Mouse (Mus musculus) embryonic facial prominence, embryonic 10.5 days (tissue): Measurements from ENCODE around the gene Gigyf2. TPM values are rescaled to one million over a fixed set of nuclear protein-coding genes. Genes with fewer than 3 reads are reported as not detected.

ENCODE experiments used
- DNase-seq: peaks from one replicate; pipeline ENCODE4 v3.0.0-alpha.2; 2017; ENCODE audit warnings: low spot score
- H3K27ac ChIP-seq: fragments of 300-500 bp; sonication (generic); replicated peaks from 2 replicates; pipeline ENCODE4 v1.5.1; 2016; ENCODE audit warnings: mild to moderate bottlenecking
- H3K27me3 ChIP-seq: fragments of 300-500 bp; sonication (generic); replicated peaks from 2 replicates; pipeline ENCODE4 v1.6.1; 2016; ENCODE audit warnings: low read depth, mild to moderate bottlenecking; ENCODE audit not compliant: poor library complexity, severe bottlenecking
- H3K36me3 ChIP-seq: fragments of 300-500 bp; sonication (generic); replicated peaks from 2 replicates; pipeline ENCODE4 v1.6.1; 2016; ENCODE audit warnings: mild to moderate bottlenecking, moderate library complexity
- H3K4me1 ChIP-seq: fragments of 300-500 bp; sonication (generic); 2 replicates; pipeline ENCODE4 v1.6.1; 2016
- H3K4me3 ChIP-seq: fragments of 300-500 bp; sonication (generic); 2 replicates; pipeline ENCODE4 v1.5.1; 2016; ENCODE audit warnings: mild to moderate bottlenecking, moderate library complexity
- H3K9me3 ChIP-seq: fragments of 300-500 bp; sonication (generic); 2 replicates; pipeline ENCODE4 v1.6.1; 2016; ENCODE audit warnings: mild to moderate bottlenecking
- WGBS: fragments of 180-500 bp; shearing (Covaris S2); methylation state at CpG from one replicate; pipeline ENCODE4 v1.1.7; 2016; 5-methylcytosine and 5-hydroxymethylcytosine counted together
- polyA plus RNA-seq: library from polyadenylated mRNA; unstranded; fragments of >200 nt; fragmentation: Nextera tagmentation; extraction: Ambion mirVana; gene quantifications from 2 replicates; pipeline ENCODE4 v1.2.1, GENCODE M21; 2016

Gigyf2 gene
- polyA plus RNA-seq, 1 experiment from 2014 or later = 55.2 TPM

DNA sequence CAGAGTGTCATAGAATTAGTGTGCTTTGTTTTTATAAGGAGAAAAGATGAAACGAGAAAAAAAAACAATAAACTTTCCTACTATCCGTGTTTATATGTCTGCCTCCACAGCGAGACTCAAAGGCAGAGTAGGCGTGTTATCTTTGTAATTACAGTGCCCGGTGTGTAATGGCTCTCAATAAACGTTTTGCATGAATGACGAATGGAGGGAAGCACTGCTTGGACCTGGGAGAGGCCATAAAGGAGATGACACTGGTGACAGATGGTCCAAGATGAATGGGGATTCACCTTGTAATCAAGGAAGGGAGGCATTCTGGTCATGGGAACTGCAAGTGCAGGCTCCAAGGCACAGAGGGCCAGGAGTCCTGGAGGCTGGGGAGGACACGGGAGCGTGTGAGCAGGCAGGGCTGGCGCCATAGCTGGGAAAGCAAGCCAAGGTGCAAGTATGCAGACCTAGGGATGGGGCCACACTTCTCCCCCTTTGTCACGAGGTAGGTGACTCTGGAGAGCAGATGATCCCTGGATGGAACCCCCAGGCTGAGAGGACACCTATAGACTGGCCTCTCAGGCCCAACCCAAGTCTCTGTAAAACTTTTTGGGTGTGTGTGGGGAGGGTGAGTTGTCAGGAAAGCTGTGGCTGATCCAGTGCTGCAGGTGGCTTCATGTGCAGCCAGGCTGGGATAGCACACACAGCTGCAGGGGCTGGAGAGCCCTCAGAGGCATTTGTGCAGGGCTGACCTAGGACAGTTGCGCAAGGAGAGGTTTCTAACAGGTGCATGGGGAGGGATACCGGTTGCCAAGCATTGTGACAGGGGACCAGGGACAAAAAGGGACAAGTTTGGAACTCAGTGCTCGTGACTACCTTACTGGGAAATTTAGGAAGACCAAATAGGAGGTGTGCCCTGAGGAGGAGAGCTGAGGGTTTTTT is 26.2 kb upstream of the Gigyf2 start:
- Histone ChIP-seq H3K27me3 (no peaks in the 10 kb centered on the region), H3K27ac (no peak overlapping the region), H3K4me3 (no peak overlapping the region), H3K9me3 (no peaks in the 10 kb centered on the region), H3K4me1 (no peaks in the 10 kb centered on the region), H3K36me3 (no peaks in the 10 kb centered on the region)
- 79% methylated on average over 14 of the region's 14 CpGs for WGBS
- no peak for DNase-seq

DNA sequence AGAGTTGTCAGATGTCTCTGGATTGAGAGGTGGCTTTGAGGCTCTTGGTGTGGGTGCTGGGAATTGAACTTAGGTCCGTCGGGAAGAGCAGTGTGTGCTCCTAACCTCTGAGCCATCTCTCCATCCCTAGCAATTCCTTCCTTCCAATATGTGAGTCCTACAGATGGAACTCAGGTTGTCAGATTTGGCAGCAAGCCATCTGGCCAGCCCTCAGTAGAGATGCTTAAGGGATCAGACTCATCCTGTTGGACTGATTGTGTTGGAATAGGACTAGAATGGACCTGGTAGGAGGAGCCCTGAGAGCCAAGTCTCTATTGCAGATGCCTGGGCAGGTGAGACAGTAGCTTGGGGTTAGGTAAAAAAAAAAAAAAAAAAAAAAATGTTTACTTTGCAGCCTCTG is 24.8 kb upstream of the Gigyf2 start:
- Histone ChIP-seq H3K27me3 (no peaks in the 10 kb centered on the region), H3K9me3 (no peaks in the 10 kb centered on the region), H3K4me3 (no peak overlapping the region), H3K4me1 (no peaks in the 10 kb centered on the region), H3K36me3 (no peaks in the 10 kb centered on the region), H3K27ac (no peak overlapping the region)
- no peak for DNase-seq
- WGBS = 81% methylated on average over 2 of the region's 2 CpGs

DNA sequence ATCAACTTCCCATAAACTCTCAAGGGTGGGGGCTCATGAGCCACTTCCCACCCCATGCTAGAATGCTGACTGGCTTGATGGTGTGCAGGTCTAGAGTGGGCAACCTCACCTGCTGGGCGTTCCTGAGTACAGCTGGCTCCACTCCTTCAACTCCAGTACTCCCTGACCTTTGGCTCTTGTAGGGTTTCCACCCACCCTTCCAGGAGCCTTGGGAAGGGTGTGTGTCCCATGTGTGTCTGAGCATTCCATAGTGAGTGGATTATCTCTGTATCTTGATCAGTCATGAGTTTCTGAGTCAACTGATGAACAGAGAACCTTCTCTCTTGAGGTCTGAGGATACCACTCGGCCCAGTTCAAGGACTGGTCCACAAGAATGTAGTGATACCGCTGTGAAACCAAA is 17.8 kb upstream of the Gigyf2 start:
- peaks cover 6% of the 10 kb centered on the region for H3K4me1 ChIP-seq
- WGBS = 86% methylated on average over 3 of the region's 3 CpGs
- H3K36me3 ChIP-seq = no peaks in the 10 kb centered on the region
- no peak overlapping the region for H3K4me3 ChIP-seq
- H3K27ac ChIP-seq = no peak overlapping the region
- no peak for DNase-seq
- H3K27me3 ChIP-seq = no peaks in the 10 kb centered on the region
- no peaks in the 10 kb centered on the region for H3K9me3 ChIP-seq

DNA sequence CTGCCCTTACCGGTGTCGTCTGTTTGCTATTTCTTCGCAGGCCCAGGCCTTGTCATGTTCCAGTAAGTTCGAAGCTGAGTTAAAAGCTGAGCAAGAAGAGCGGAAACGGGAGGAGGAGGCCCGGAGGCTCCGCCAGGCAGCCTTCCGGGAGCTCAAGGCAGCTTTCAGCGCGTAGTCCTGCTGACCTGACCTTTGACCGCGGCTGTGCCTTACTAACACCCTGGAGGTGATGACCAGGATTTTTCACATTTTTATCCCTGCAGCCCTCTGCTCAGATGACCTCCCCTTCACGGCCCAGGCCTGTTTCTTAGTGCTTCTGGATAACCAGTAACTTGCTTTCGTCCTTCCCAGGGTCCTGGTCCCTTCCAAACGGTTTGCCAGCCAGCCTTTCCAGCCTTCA is 17.2 kb upstream of the Gigyf2 start:
- Histone ChIP-seq H3K27me3 (no peaks in the 10 kb centered on the region), H3K27ac (no peak overlapping the region), H3K36me3 (no peaks in the 10 kb centered on the region), H3K9me3 (no peaks in the 10 kb centered on the region), H3K4me1 (peaks cover 6% of the 10 kb centered on the region), H3K4me3 (no peak overlapping the region)
- peak; percentile 14 for DNase-seq
- WGBS = 62% methylated on average over 16 of the region's 16 CpGs

DNA sequence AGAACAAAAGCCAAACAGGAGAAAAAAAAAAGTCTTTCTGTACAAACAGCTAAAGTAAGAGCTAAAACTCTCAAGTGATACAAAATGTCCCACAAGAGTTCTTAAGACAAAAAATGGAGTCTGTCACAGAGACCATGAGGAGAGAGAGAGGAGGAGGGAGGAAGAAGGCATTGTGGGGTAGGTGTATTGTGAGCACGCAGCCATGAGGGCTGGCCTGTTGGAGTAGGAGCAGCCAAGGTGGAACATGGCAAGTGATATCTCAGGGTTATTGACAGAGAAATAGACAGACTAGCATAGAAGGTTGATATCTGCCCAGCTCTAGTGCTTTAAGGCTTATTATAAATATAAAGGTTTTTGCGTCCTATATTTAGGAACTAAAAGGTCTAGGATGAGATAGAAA is 14.1 kb upstream of the Gigyf2 start:
- Histone ChIP-seq H3K4me3 (no peak overlapping the region), H3K36me3 (no peaks in the 10 kb centered on the region), H3K27ac (no peak overlapping the region), H3K27me3 (no peaks in the 10 kb centered on the region), H3K9me3 (0 out of 2 replicates have a peak, but pooled peaks cover 2% of the 10 kb centered on the region), H3K4me1 (peaks cover 6% of the 10 kb centered on the region)
- WGBS = 89% methylated on average over 2 of the region's 2 CpGs
- DNase-seq = no peak

DNA sequence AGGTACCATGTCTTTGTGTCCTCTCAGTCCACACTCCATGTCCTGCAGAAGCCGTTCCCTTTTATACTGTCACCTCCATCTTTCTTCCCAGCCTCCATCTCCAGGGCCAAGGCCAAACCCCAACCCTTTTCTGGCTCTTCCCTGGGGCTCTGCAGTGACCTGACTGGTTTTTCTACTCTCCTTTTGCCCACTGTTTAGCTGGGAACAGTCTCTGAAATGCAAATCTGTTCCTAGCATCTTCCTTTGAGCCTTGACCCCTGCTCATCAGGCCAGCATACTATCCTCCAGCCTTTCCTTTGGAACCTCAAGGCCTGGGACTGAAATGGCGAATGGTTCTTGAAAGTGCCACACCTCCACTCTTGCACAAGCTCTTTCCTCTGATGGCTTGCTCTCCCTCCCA is 13.7 kb upstream of the Gigyf2 start:
- Histone ChIP-seq H3K27ac (no peak overlapping the region), H3K4me1 (peaks cover 6% of the 10 kb centered on the region), H3K27me3 (no peaks in the 10 kb centered on the region), H3K9me3 (0 out of 2 replicates have a peak, but pooled peaks cover 2% of the 10 kb centered on the region), H3K4me3 (no peak overlapping the region), H3K36me3 (no peaks in the 10 kb centered on the region)
- 92% methylated on average over 2 of the region's 2 CpGs for WGBS
- no peak for DNase-seq

DNA sequence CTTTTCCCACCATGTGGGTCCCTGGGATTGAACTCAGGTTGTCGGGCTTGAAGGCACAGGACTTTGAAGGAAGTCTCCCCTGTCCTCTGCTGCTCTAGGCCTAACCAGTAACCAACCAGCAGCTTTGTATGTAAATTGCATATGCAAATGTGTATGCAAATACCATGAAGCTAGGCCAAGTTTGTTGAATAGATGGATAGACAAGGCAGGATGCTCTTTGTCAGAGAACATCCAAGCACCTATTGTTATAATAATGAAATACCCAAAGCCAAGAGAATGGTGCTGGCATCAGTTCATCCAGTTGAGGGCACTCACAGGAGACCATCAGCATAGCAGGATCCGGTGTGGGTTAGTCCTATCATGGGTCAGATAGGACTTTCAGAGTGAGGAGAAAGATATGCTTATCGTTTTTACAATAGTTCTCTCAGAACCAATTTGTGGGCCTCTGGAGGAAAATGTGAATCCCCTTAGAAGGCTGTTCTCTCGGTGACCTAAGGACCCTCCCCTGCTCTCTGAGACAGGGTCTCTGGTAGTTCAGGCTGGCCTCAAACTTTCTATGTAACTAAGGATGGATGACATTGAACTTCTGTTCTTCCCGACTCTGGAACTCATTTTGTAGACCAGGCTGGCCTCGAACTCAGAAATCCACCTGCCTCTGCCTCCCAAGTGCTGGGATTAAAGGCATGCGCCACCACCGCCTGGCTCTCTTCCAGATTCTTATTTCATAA is 12.8 kb upstream of the Gigyf2 start:
- Histone ChIP-seq H3K4me1 (peaks cover 6% of the 10 kb centered on the region), H3K4me3 (no peak overlapping the region), H3K27ac (no peak overlapping the region), H3K36me3 (no peaks in the 10 kb centered on the region), H3K27me3 (no peaks in the 10 kb centered on the region), H3K9me3 (peaks cover 2% of the 10 kb centered on the region; the same call in 1 of the 2 replicates)
- DNase-seq = no peak
- 89% methylated on average over 8 of the region's 8 CpGs for WGBS

DNA sequence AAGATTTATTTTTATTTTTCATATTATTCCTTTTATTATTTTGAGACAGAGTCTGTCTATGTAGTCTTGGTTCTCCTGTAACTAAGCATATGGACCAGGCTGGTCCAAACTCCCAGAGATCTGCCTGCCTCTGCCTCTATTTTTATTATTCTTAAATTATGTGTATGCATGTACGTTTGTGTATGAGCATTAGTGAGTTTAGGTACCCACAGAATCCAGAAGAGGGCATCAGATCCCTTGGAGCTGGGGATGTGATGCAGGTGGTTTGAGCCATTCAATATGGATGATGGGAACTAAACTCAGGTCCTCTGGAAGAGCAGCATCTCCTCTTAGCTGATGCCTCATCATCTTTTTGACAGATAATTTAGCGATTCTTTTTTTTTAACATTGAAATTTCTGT is 11.4 kb upstream of the Gigyf2 start:
- no peaks in the 10 kb centered on the region for H3K4me1 ChIP-seq
- no peak overlapping the region for H3K4me3 ChIP-seq
- H3K27ac ChIP-seq = no peak overlapping the region
- no peaks in the 10 kb centered on the region for H3K36me3 ChIP-seq
- 85% methylated on average over 2 of the region's 2 CpGs for WGBS
- DNase-seq = no peak
- H3K9me3 ChIP-seq = peaks cover 16% of the 10 kb centered on the region
- no peaks in the 10 kb centered on the region for H3K27me3 ChIP-seq

DNA sequence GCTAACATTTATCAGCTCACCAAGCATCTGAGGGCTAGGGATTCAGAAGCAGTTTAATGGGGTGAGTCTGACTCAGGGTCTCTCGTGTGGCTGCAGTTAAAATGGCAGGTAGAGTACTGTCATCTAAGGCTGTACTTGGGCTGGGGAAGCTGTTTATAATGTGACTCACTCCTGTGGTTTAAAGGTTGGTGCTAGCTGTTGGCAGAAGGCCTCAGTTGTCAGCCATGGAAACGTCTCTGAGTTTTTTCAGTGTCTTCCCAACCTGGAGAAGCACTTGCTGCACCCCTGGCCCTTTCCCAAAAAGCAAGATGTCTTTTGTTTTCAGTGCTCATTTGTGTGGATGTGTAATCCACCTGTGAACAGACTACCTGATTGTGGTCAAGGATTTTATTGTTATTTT is 10.9 kb upstream of the Gigyf2 start:
- Histone ChIP-seq H3K9me3 (peaks cover 20% of the 10 kb centered on the region), H3K4me1 (no peaks in the 10 kb centered on the region), H3K36me3 (no peaks in the 10 kb centered on the region), H3K4me3 (no peak overlapping the region), H3K27me3 (no peaks in the 10 kb centered on the region), H3K27ac (no peak overlapping the region)
- no peak for DNase-seq
- WGBS = 75% methylated on average over 2 of the region's 2 CpGs

DNA sequence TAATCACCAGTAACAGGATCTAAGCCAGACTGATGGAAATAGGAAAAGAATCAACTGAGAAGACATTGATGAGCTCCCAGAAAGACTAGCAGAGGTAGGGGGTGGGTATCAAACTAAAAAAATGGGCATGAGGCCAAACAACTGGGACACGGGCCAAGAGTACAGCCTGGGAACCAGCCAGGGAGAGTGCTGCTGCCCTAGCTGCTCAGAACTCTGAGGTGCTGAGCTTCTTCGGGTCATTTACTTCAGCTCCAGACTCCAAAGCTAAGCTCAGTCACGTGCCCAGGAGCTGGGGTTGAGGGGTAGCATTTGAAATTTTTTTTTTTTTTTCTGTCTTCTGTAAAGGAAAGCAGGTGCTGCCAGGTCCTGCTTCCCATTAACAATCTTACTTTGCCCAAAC is 10.1 kb upstream of the Gigyf2 start:
- Histone ChIP-seq H3K27me3 (no peaks in the 10 kb centered on the region), H3K36me3 (no peaks in the 10 kb centered on the region), H3K4me1 (no peaks in the 10 kb centered on the region), H3K4me3 (no peak overlapping the region), H3K27ac (no peak overlapping the region), H3K9me3 (peaks cover 27% of the 10 kb centered on the region)
- DNase-seq = no peak
- WGBS = 72% methylated on average over 3 of the region's 3 CpGs

DNA sequence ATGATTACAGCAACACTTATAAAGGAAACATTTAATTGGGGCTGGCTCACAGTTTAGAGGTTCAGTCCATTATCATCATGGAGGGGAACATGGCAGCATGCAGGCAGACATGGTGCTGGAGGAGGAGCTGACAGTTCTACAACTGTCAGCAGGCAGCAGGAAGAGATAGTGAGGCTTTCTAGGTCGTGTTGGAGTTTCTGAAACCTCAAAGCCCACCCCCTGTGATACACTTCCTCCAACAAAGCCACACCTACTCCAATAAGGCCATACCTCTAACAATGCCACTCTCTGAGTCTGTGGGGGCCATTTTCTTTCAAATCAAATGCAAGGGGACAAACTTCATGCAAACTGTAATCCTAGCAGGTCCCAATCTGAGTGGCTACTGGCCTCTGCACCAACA is 5.7 kb upstream of the Gigyf2 start:
- no peak overlapping the region for H3K27ac ChIP-seq
- WGBS = 8% methylated on average over 1 of the region's 1 CpGs
- no peaks in the 10 kb centered on the region for H3K36me3 ChIP-seq
- DNase-seq = no peak
- no peaks in the 10 kb centered on the region for H3K27me3 ChIP-seq
- no peak overlapping the region for H3K4me3 ChIP-seq
- H3K4me1 ChIP-seq = no peaks in the 10 kb centered on the region
- H3K9me3 ChIP-seq = peaks cover 25% of the 10 kb centered on the region

DNA sequence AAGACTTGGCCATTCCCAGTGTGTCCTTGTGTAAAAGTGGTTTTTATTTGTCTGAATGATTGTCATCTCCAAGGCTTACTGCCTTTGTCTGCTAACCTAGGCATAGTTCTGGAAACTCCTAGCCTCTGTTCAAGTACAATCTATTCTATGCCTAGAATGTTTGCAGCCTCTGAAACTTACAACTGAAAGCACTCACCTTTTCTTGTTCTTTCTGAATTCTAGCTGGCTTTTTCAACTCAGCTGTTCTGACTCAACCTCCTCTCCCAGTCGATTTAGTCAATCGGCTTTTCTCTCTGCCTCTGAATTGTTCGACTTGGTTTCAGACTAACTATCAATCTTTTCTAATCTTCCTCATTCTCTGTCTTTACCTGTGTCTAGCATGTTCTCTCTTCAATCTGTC is 4.0 kb upstream of the Gigyf2 start:
- Histone ChIP-seq H3K36me3 (no peaks in the 10 kb centered on the region), H3K9me3 (peaks cover 25% of the 10 kb centered on the region), H3K27ac (no peak overlapping the region), H3K4me1 (peaks cover under 1% of the 10 kb centered on the region), H3K4me3 (no peak overlapping the region), H3K27me3 (no peaks in the 10 kb centered on the region)
- no peak for DNase-seq
- WGBS = 89% methylated on average over 3 of the region's 3 CpGs

DNA sequence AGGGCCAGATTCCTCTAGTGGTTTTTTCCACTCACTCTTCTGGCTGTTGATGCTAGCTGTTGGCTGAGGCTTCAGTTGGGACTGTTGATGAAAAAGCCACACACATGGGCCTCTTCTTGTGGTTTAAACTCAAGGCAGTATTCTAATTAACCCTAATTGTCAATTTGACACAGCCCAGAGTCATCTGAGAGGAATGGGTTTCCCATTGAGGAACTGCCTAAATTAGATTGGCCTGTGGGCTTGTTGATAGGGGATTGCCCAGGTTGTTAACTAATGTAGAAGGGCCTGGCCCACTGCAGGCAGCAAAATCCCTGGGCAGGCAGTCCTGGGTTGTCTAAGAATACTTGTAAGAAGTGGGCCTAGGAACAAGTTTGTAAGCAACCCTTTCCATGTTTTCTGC is 2.1 kb upstream of the Gigyf2 start:
- H3K27ac ChIP-seq = no peak overlapping the region
- H3K36me3 ChIP-seq = peaks cover 3% of the 10 kb centered on the region
- H3K9me3 ChIP-seq = peaks cover 19% of the 10 kb centered on the region
- no peak overlapping the region for H3K4me3 ChIP-seq
- no peak for DNase-seq
- no peaks in the 10 kb centered on the region for H3K27me3 ChIP-seq
- H3K4me1 ChIP-seq = peaks cover 14% of the 10 kb centered on the region
